Mouse (Mus musculus): Measurements from ENCODE around the gene Rftn1.

Gene Rftn1

DNA sequence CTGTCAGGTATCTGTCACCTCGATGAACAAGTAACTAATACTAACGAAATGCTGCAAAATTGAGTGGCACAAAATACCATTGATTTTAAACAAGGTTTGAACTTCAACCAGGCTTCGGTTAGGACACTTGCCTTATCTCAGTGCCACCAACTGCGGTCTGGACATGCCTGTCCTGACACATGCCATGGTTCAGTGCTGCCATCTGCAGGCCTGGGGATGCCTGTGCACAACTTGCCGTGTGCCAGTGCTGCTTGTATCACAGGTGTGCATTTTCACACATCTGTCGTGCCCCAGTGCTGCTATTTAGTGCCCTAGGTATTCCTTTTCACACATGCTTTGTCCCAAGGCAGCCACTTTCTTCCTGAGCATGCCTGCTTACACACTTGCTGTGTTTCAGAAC lies 247.8 kb downstream of the Rftn1 start:
- in situ Hi-C loops (cut with MboI, MseI) = loop anchor here (25.0 kb wide), 1 partner anchor 820 kb away; no protein-coding TSS in a partner anchor

Measured in T-helper 2 cell (primary cell).